Comparison of ENCODE assay signal across 19 mouse cellular contexts in the genomic region with DNA sequence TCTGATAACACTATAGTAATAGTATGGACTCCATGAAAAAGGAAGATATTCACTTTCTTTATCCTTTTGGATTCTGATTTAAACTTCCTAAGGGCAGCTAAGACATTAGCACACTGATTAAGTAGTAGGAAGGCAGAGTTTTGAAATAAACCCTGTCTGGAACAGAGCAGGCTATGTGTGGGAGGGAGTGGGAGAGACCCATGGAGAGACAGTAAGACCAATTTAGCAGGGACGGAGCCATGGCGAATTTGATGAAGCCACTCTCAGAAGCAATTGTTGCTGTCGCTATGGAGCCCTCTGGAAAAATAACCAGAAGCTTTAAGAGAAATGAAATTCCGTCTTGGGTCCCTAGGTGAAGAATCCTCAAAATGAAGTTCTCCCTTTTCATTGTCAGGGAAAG.
DNase-seq lines count a peak whose midpoint lies in the region.
"Had no signal": no experiment of that assay in that cellular context is flagged by ENCODE, and none has a peak within 500 bp of the region (broad histone marks: within the 10 kb centered on the region; RNA-seq: fewer than 3 reads in every experiment).

No protein-coding gene starts in this region.

- intact Hi-C loops in left cerebral cortex, postnatal 36 days (cut with DNase I) = loop anchor here (10.0 kb wide), 1 partner anchor 212 kb away; no protein-coding TSS in a partner anchor

- DNase-seq in frontal cortex, adult 2 months (ENCODE audit: extremely low spot score in 1 of 2, low spot score in 1 of 2) = peak; percentile 5 to 28
- DNase-seq in frontal cortex, postnatal 25 days (ENCODE audit: low spot score in 2 of 2) = no peak
- peak; percentile 5 to 36 for DNase-seq in left cerebral cortex, adult 18-20 months (ENCODE audit: low spot score in 2 of 2)
- DNase-seq in left cerebral cortex, postnatal 36 days (ENCODE audit: low spot score in 2 of 2) = no peak
- DNase-seq in right cerebral cortex, adult 18-20 months = peak; percentile 35
- no peak for DNase-seq in right cerebral cortex, postnatal 4 days
- no peak for DNase-seq in cerebellum, postnatal 36 days
- DNase-seq: adrenal gland, postnatal 10 days; adrenal gland, postnatal 36 days; B cell, adult 2 months; cerebellum, adult 11 months; cerebellum, adult 2 months; cerebellum, adult 9-11 months; cerebellum, postnatal 25 days; embryo, embryonic 11 days; gastrocnemius, postnatal 25 days; heart, adult 18-20 months; heart, postnatal 10 days; heart, postnatal 36 days had no signal

Comparison
In these comparisons a context has a peak if more than half of its experiments do, and no peak if none do; other contexts are left out.
1. DNase-seq: peak in frontal cortex, adult 2 months (2 of 2), left cerebral cortex, adult 18-20 months (2 of 2) and right cerebral cortex, adult 18-20 months (single experiment); none in frontal cortex, postnatal 25 days (0 of 2), left cerebral cortex, postnatal 36 days (0 of 2), right cerebral cortex, postnatal 4 days (single experiment) and cerebellum, postnatal 36 days (0 of 2).